Mouse (Mus musculus): ENCODE measurements around the gene Nyap2.
"Not testable (repeated sequence)": the region's sequence is repeated elsewhere in the genome, so short reads cannot be mapped to it uniquely, and the experiment has no call there.

Nyap2 gene

GRCm38 (mm10) chr1:81179725-81180124 lies 103.0 kb downstream of the Nyap2 start:
- DNase-seq (ENCODE audit: low spot score in 2 of 2), result peak in 1 of 2 experiments; percentile 51

DNA sequence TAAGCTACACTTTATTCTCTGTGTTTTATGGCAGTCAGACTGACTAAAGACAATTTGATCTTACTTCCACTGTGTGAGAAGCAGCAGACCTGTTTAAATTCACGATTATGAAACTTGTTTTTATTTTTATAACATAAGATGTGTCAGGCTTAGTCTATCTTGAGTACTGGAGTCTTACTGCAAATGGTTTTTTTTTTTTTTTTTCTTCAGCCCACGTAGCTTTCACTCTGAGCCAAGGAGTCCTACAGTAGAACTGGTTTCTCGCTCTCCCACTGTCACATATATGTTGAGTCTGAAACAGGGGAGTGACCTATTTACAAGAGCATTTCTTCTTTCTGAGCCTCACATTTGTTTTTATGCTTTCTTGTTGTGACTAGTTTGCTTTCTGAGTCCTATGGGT lies 103.9 kb downstream of the Nyap2 start:
- DNase-seq (ENCODE audit: low spot score in 2 of 2), result no peak

- no peak for DNase-seq (ENCODE audit: low spot score in 2 of 2)
These were observed 132.8 kb downstream of the Nyap2 start for GRCm38 (mm10) chr1:81209536-81209935.

DNA sequence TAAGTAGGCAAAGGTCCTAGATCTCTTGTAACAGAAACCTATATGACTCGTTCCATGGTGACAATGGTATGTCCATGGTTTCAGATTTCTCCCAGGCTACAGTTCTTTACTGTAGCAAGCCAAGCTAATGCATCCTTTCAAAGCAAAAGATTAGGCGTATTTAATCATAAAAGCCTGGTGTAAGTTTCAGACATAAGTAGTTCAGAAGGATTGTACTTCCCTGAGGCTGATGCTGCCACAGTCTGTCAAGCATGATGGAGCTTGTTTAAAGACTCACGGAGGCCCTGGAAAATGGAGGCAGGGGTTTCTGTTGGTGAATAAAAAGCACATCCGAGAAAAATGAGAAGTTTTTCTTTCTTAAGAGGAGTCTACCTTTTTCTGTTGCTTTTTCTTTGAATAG lies 134.7 kb downstream of the Nyap2 start:
- no peak for DNase-seq (ENCODE audit: low spot score in 2 of 2)

DNA sequence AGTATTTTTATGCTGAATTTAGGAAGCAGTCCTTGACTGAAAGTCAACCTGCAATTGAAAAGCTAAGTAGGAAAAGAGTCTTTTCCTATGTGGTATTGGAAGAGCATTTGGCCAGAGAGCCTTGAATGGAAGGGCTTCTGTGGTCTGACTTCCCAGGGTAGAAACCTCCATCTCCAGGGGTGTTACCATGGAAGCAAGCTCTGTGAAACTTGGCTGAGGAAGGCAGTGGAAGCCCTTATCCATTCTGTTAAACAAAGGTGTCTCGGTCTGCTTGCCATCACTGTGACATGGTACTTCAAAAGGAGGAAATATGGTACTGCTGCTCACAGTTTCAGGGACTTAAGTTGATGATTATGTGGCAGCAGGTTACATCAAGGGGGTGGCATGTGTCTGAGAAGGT lies 143.0 kb downstream of the Nyap2 start:
- no peak for DNase-seq (ENCODE audit: low spot score in 2 of 2)

- no peak for DNase-seq (ENCODE audit: low spot score in 2 of 2)
These were observed 155.1 kb downstream of the Nyap2 start for GRCm38 (mm10) chr1:81231759-81232406.

- DNase-seq (ENCODE audit: low spot score in 2 of 2), result not testable (repeated sequence)
These were observed 155.6 kb downstream of the Nyap2 start for GRCm38 (mm10) chr1:81232407-81232789.

- DNase-seq (ENCODE audit: low spot score in 2 of 2), result no peak
These were observed 171.9 kb downstream of the Nyap2 start for GRCm38 (mm10) chr1:81248447-81249205.

DNA sequence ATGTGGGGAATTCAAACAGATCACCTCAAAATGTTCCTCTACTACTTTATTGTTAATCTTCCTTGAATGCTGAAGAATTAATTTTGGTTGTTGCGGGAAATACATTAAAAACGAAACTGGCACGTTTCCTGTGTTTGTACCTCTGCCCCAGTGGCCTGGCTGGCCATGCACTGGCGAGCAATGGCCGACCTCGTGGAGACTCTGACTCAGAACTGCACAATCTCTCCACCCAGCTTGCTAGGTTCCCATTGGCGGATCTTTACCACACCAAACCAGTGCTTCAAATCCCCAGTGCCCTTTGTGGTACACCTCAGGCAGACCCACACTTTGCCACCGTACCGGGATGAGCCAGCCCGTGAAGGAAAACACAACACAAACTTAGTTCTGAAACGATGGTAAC lies 173.3 kb downstream of the Nyap2 start:
- no peak for DNase-seq (ENCODE audit: low spot score in 2 of 2)

- no peak for DNase-seq (ENCODE audit: low spot score in 2 of 2)
These were observed 189.7 kb downstream of the Nyap2 start for GRCm38 (mm10) chr1:81266441-81266840.

DNA sequence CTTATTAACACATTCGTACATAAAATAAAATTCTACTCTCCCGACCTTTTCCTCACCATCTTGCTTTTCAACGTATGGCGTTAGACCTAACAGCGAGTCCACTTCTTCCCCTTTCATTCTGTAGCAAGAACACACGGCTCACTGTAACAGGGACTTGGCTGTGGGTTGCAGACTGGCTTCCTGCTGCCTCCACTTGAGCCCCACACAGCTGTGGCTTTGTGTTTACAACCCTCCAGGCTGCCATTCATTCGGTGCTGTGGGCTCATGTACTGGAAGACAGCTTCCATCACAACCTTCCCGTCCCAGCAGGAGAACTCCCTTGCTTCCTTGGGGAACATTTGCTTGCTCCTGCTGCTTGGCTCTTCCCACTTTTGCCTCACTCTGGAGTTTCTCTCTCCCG lies 204.2 kb downstream of the Nyap2 start:
- DNase-seq (ENCODE audit: low spot score in 2 of 2), result no peak

DNA sequence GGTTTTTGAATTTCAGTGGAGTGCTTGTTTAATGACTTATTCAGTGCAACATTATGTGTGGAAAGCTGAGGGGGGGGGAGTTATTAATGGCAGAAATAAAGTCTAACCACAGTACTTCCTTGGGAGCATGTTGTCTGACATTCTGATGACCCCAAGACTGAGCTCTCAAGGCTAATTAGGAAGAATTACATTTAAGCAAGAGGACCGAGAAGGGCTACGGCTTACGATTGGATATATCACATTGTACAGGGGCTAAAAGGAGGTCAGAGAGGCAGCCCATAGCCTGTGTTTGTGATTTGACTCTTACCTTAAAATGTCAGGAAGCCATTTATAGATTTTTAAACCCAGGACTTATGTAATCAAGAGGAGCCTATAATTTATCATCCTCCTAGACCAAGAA lies 208.9 kb downstream of the Nyap2 start:
- no peak for DNase-seq (ENCODE audit: low spot score in 2 of 2)

DNA sequence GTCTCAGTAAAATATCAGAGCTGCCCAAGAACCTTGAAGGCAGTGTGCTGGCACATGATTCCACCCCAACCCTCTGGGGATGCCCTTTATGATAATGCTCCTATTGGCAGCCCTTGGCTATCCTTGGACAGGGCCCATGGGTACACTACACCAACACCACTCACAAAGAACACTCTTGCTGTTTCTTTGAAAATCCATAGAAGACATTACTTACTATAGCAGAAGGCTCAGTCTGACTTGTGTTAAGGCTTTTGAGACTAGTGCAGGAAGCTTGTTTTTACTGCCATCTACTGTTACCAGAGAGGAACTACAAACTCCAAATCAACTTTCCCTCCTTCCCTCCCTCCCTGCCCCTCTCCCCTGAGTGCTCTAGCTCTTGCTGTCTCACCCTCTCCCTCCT lies 210.3 kb downstream of the Nyap2 start:
- DNase-seq (ENCODE audit: low spot score in 2 of 2), result peak; percentile 15 to 32

GRCm38 (mm10) chr1:81300735-81301134 lies 224.0 kb downstream of the Nyap2 start:
- DNase-seq (ENCODE audit: low spot score in 2 of 2), result peak in 1 of 2 experiments; percentile 42

GRCm38 (mm10) chr1:81301661-81302060 lies 224.9 kb downstream of the Nyap2 start:
- DNase-seq (ENCODE audit: low spot score in 2 of 2), result peak; percentile 36 to 75

DNA sequence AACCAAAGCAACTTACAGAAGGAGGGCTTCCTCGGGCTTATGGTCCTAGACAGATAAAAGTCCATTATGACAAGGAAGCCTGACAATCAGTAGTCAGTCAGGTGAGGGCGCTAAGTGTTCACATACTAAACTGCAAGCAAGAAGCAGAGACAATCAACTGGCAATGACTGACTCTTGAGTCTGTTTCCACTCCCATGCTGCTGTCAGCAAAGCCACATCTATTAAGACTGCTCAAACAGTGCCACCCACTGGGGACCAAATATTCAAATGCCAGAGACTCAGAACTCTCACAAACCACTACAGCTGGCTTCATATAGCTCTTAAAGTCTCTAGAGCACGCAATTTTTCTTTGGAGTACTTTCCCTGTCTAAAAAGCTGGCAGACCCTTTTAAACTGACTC lies 226.6 kb downstream of the Nyap2 start:
- no peak for DNase-seq (ENCODE audit: low spot score in 2 of 2)

DNA sequence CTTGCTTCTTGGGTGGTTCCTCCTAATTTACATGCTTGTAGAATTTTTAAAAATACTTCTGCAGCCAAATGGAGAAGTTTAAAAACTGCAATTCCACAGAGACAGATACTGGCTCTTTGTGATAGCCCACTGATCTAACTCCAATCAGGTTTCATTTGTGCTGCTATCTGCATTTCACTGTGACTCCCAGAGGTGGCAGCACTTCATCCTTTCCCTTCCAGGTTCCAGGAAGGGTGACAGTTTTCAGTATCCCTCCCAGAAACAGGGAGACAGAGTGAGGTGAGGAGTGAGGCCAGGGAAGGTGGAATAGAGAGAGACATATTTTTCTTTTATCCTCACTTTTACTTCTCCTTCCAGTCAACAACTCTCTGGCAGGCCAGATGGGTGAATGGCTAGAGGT lies 230.7 kb downstream of the Nyap2 start:
- no peak for DNase-seq (ENCODE audit: low spot score in 2 of 2)

DNA sequence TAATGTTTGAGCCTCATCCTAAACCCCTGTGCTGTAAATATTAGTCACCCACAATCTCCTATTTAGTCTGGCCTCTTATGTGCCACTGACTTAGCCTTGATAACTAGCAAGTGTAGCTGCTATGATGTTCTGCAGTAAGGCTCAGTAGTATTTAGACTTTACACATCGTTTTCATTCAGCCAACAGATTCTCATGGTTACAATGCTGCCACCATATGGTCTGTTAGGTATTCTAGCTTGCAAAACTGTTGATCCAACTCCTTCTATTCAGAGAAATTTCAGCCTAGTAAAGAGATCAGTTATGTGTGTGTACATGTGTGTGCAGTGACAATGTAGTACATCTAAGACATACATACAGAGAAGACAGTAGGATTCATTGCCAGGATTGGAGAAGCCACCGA lies 231.2 kb downstream of the Nyap2 start:
- no peak for DNase-seq (ENCODE audit: low spot score in 2 of 2)

DNA sequence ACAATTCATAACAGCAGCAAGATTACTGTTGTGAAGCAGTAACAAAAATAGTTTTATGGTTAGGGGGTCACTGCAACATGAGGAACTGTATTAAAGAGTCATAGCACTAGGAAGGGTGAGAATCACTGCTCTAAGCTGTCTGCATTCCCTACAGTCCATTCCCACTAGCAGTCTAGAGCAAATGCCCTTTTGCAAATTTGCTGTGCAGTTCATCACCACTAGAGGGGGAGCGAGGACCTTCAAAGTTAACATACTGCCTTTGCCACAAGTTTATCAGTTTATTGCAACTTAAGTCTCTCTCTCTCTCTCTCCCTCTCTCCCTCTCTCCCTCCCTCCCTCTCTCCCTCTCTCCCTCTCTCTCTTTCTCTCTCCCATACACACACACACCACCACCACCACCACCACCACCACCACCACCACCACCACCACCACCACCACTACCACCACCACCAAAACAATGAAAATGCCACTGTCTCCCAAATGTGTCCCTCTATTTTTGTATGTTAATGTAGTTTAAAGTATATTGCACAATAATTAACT lies 233.4 kb downstream of the Nyap2 start:
- peak; percentile 64 to 80 for DNase-seq (ENCODE audit: low spot score in 2 of 2)

GRCm38 (mm10) chr1:81316403-81316994 lies 239.7 kb downstream of the Nyap2 start:
- peak; percentile 68 to 87 for DNase-seq (ENCODE audit: low spot score in 2 of 2)

- peak; percentile 38 to 56 for DNase-seq (ENCODE audit: low spot score in 2 of 2)
These were observed 240.3 kb downstream of the Nyap2 start for GRCm38 (mm10) chr1:81316995-81317413.

DNA sequence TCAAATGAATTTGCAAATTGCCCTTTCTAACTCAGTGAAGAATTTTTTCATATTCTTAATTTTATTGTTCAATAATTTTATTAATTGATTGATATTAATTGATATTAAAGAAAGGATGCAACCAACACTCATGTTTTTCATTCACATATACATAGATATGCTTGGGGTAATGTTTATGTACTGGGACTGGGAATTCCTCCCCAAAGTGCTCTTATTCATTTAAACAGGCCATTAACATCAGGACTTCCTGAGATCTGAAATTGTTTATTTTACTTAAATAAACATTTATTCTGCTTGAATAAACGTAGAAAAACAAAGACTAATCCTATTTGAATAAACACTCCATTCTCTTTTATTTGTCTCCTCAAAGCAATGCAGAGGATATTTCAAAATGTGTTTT lies 311.0 kb downstream of the Nyap2 start:
- DNase-seq (ENCODE audit: low spot score in 2 of 2), result no peak

All from frontal cortex, postnatal 36 days (tissue).